Comparison of ENCODE assay signal across 9 mouse cellular contexts in the genomic region with DNA sequence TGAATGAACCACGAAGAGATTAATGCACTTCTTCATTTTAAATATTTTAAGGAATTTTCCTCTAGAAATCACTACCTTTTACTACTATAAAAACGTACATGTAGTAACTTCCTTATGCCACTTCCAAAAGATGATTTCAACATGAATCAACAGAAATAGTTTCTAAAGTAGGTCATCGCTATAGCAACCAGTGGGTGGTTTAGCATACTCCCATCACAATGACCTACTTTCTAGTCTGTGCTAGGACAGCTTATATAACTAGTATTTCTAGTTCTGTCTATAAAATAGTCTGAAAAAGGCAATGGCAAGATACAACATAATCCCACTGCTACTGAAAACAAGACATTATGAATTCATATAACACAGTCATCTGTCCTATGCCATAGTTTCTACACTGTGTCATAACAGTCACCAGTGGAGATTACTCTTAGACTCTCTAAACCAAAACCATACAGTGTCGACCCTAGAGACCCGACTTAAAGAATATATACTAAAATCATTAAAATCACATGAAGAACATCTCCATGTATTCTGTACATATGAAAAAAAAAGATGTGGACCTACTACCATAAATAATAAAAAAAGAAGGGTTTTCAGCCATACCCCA. TPM values are rescaled to one million over a fixed set of nuclear protein-coding genes. Genes with fewer than 3 reads are reported as not detected.
DNase-seq lines count a peak whose midpoint lies in the region; ATAC-seq and TF ChIP-seq lines count a peak whose summit lies in the region.
"Had no signal": no experiment of that assay in that cellular context is flagged by ENCODE, and none has a peak within 500 bp of the region (broad histone marks: within the 10 kb centered on the region; RNA-seq: fewer than 3 reads in every experiment).

No protein-coding gene starts in this region.

- ATAC-seq in heart, postnatal 0 days (ENCODE audit: insufficient read depth, low read depth), result peak; percentile 72
- ATAC-seq in heart, embryonic 11.5 days (replicated peaks; ENCODE audit: insufficient number of reproducible peaks, low FRiP score, low TSS enrichment), result no peak
- peak; percentile 95 for ATAC-seq in lung, postnatal 0 days

- no peak for TF ChIP-seq EP300 in heart, postnatal 0 days (IDR thresholded peaks at IDR 0.05; ENCODE audit: low read depth)
- peak; percentile 81 for TF ChIP-seq EP300 in lung, postnatal 0 days (IDR thresholded peaks at IDR 0.05)

- H3K4me3 ChIP-seq in heart, postnatal 0 days (ENCODE audit: low read depth, low read length), result no peak overlapping the region
- H3K4me3 ChIP-seq in heart, embryonic 11.5 days (ENCODE audit: low read depth, low read length), result no peak overlapping the region
- no peak overlapping the region for H3K4me3 ChIP-seq in lung, postnatal 0 days (ENCODE audit: low read depth, low read length)
- H3K4me3 ChIP-seq: erythroblast, embryonic 14.5 days had no signal

- H3K9ac ChIP-seq in heart, postnatal 0 days (replicated peaks; ENCODE audit: low read depth, low read length), result no peak overlapping the region
- no peak overlapping the region for H3K9ac ChIP-seq in heart, embryonic 11.5 days (ENCODE audit: low read depth, low read length)
- H3K9ac ChIP-seq in lung, postnatal 0 days (replicated peaks; ENCODE audit: low read depth), result no peak overlapping the region
- H3K9ac ChIP-seq: liver, embryonic 14.5 days had no signal

- no peaks in the 10 kb centered on the region for H3K36me3 ChIP-seq in heart, postnatal 0 days (replicated peaks; ENCODE audit: control insufficient read depth, insufficient read depth, low read length)
- H3K36me3 ChIP-seq in heart, embryonic 11.5 days (ENCODE audit: control insufficient read depth, insufficient read depth, low read length), result no peaks in the 10 kb centered on the region
- no peaks in the 10 kb centered on the region for H3K36me3 ChIP-seq in lung, postnatal 0 days (ENCODE audit: insufficient read depth, low read length)

- H3K4me2 ChIP-seq in heart, postnatal 0 days (ENCODE audit: low read depth, low read length), result no peak overlapping the region
- no peak overlapping the region for H3K4me2 ChIP-seq in heart, embryonic 11.5 days
- no peak overlapping the region for H3K4me2 ChIP-seq in lung, postnatal 0 days (replicated peaks; ENCODE audit: low read depth, low read length)

- peaks cover 15% of the 10 kb centered on the region for H3K4me1 ChIP-seq in heart, postnatal 0 days (ENCODE audit: control insufficient read depth, insufficient read depth)
- no peaks in the 10 kb centered on the region for H3K4me1 ChIP-seq in heart, embryonic 11.5 days (ENCODE audit: control insufficient read depth, insufficient read depth, low read length)
- H3K4me1 ChIP-seq in lung, postnatal 0 days (ENCODE audit: insufficient read depth, low read depth, low read length), result peaks cover 6% of the 10 kb centered on the region; the same call in 1 of the 2 replicates

- no peak for TF ChIP-seq CTCF in heart, postnatal 0 days (IDR thresholded peaks at IDR 0.05; ENCODE audit: low read depth)
- TF ChIP-seq CTCF in lung, postnatal 0 days (IDR thresholded peaks at IDR 0.05), result no peak

- no peaks in the 10 kb centered on the region for H3K27me3 ChIP-seq in heart, postnatal 0 days (ENCODE audit: control insufficient read depth, insufficient read depth, low read length)
- no peaks in the 10 kb centered on the region for H3K27me3 ChIP-seq in heart, embryonic 11.5 days (ENCODE audit: control insufficient read depth, insufficient read depth, low read length)
- no peaks in the 10 kb centered on the region for H3K27me3 ChIP-seq in lung, postnatal 0 days (replicated peaks; ENCODE audit: insufficient read depth, low read length)

- peak overlapping the region; percentile 55; the same call in 1 of the 2 replicates for H3K27ac ChIP-seq in heart, postnatal 0 days (ENCODE audit: low read depth)
- H3K27ac ChIP-seq in heart, embryonic 11.5 days (ENCODE audit: low read depth, low read length), result no peak overlapping the region
- peak overlapping the region; percentile 57; the same call in 1 of the 2 replicates for H3K27ac ChIP-seq in lung, postnatal 0 days (ENCODE audit: low read length)
- H3K27ac ChIP-seq: liver, embryonic 14.5 days had no signal

- WGBS in heart, postnatal 0 days, result 68% methylated on average over 5 of the region's 5 CpGs
- WGBS in heart, embryonic 11.5 days (ENCODE audit: insufficient replicate concordance), result 76% methylated on average over 5 of the region's 5 CpGs
- WGBS in lung, postnatal 0 days, result 61% methylated on average over 5 of the region's 5 CpGs

- H3K9me3 ChIP-seq in heart, postnatal 0 days (replicated peaks; ENCODE audit: control insufficient read depth, low read length), result no peaks in the 10 kb centered on the region
- no peaks in the 10 kb centered on the region for H3K9me3 ChIP-seq in heart, embryonic 11.5 days (replicated peaks; ENCODE audit: control insufficient read depth, low read length)
- no peaks in the 10 kb centered on the region for H3K9me3 ChIP-seq in lung, postnatal 0 days (ENCODE audit: low read length)

- DNase-seq in heart, postnatal 0 days (ENCODE audit: low spot score), result peak; percentile 77
- peak; percentile 96 for DNase-seq in lung, postnatal 0 days (ENCODE audit: low spot score)
- DNase-seq in lung, postnatal 14 days, result no peak
- peak; percentile 84 for DNase-seq in fat pad, adult 2 months (ENCODE audit: extremely low read depth, low read depth, low spot score)
- peak; percentile 52 for DNase-seq in retina, postnatal 7 days (ENCODE audit: low read depth, low spot score)
- no peak for DNase-seq in kidney, postnatal 4 days

RNA-seq across cellular contexts. Expression of gene Cry1, which starts 23.0 kb away (rescaled TPM):
- 9.6 and 15.6 TPM in 2 replicates for total RNA-seq in heart, postnatal 0 days (2014; rRNA removed; ENCODE audit: low replicate concordance)
- polyA plus RNA-seq in heart, postnatal 0 days (2015; fragmentation: Nextera tagmentation; extraction: Ambion mirVana), result 16.2 and 17.5 TPM in 2 replicates
- polyA plus RNA-seq in heart, embryonic 11.5 days (2014; fragmentation: Nextera tagmentation; extraction: Ambion mirVana), result 14.7 and 19.6 TPM in 2 replicates
- polyA plus RNA-seq in lung, postnatal 0 days (2015; fragmentation: Nextera tagmentation; extraction: Ambion mirVana), result 28.8 and 29.4 TPM in 2 replicates

RNA-seq across cellular contexts. Expression of gene Mterf2, which starts 34.0 kb away (rescaled TPM):
- 11.1 and 11.5 TPM in 2 replicates for total RNA-seq in heart, postnatal 0 days (2014; rRNA removed; ENCODE audit: low replicate concordance)
- 15.1 and 21.2 TPM in 2 replicates for polyA plus RNA-seq in heart, postnatal 0 days (2015; fragmentation: Nextera tagmentation; extraction: Ambion mirVana)
- polyA plus RNA-seq in heart, embryonic 11.5 days (2014; fragmentation: Nextera tagmentation; extraction: Ambion mirVana), result 15.1 and 17.0 TPM in 2 replicates
- polyA plus RNA-seq in lung, postnatal 0 days (2015; fragmentation: Nextera tagmentation; extraction: Ambion mirVana), result 7.2 and 7.3 TPM in 2 replicates
- polyA plus RNA-seq: erythroblast, embryonic 14.5 days had no signal

RNA-seq across cellular contexts. Expression of gene Tmem263, which starts 59.4 kb away (rescaled TPM):
- 15.2 and 21.6 TPM in 2 replicates for total RNA-seq in heart, postnatal 0 days (2014; rRNA removed; ENCODE audit: low replicate concordance)
- polyA plus RNA-seq in heart, postnatal 0 days (2015; fragmentation: Nextera tagmentation; extraction: Ambion mirVana), result 32.9 and 34.2 TPM in 2 replicates
- 57.3 and 62.2 TPM in 2 replicates for polyA plus RNA-seq in heart, embryonic 11.5 days (2014; fragmentation: Nextera tagmentation; extraction: Ambion mirVana)
- polyA plus RNA-seq in lung, postnatal 0 days (2015; fragmentation: Nextera tagmentation; extraction: Ambion mirVana), result 30.3 and 33.4 TPM in 2 replicates

RNA-seq across cellular contexts. Expression of gene Fhl4, which starts 59.6 kb away (rescaled TPM):
- total RNA-seq in heart, postnatal 0 days (2014; rRNA removed; ENCODE audit: low replicate concordance), result 0.15 and 0.70 TPM in 2 replicates
- polyA plus RNA-seq in heart, postnatal 0 days (2015; fragmentation: Nextera tagmentation; extraction: Ambion mirVana), result 1.6 TPM in 2 replicates
- polyA plus RNA-seq in heart, embryonic 11.5 days (2014; fragmentation: Nextera tagmentation; extraction: Ambion mirVana), result 1.4 TPM in 2 replicates
- 0.42 and 0.57 TPM in 2 replicates for polyA plus RNA-seq in lung, postnatal 0 days (2015; fragmentation: Nextera tagmentation; extraction: Ambion mirVana)
- polyA plus RNA-seq: erythroblast, embryonic 14.5 days had no signal

Comparison
In these comparisons a context has a peak if more than half of its experiments do, and no peak if none do; other contexts are left out.
1. DNase-seq: peak in heart, postnatal 0 days (single experiment), lung, postnatal 0 days (single experiment), fat pad, adult 2 months (single experiment) and retina, postnatal 7 days (single experiment); none in lung, postnatal 14 days (single experiment) and kidney, postnatal 4 days (0 of 2).